16 mouse cellular contexts compared by ENCODE assay signal in genomic region chr6:133988011-133988410, GRCm38 (mm10). TPM values are rescaled to one million over a fixed set of nuclear protein-coding genes. Genes with fewer than 3 reads are reported as not detected.
DNase-seq lines count a peak whose midpoint lies in the region; ATAC-seq and TF ChIP-seq lines count a peak whose summit lies in the region.
"Had no signal": no experiment of that assay in that cellular context is flagged by ENCODE, and none has a peak within 500 bp of the region (broad histone marks: within the 10 kb centered on the region; RNA-seq: fewer than 3 reads in every experiment).

No protein-coding gene starts in this region.

- intact Hi-C loops in heart, adult 2 months (cut with DNase I), result no loop called here

- H3K79me2 ChIP-seq in heart, adult 2 months (replicated peaks; ENCODE audit: control insufficient read depth, insufficient read depth, low read length), result no peaks in the 10 kb centered on the region

- no peak for TF ChIP-seq EP300 in heart, adult 2 months (IDR thresholded peaks at IDR 0.05; ENCODE audit: insufficient read depth, low read depth, low read length)

- H3K9ac ChIP-seq in hindbrain, embryonic 14.5 days, result no peak overlapping the region
- H3K9ac ChIP-seq in lung, embryonic 14.5 days, result no peak overlapping the region
- H3K9ac ChIP-seq in heart, adult 2 months (ENCODE audit: low read depth, low read length), result no peak overlapping the region
- H3K9ac ChIP-seq: limb, embryonic 13.5 days; liver, embryonic 14.5 days had no signal

- peaks cover 37% of the 10 kb centered on the region for H3K4me1 ChIP-seq in hindbrain, embryonic 10.5 days (replicated peaks)
- H3K4me1 ChIP-seq in hindbrain, embryonic 14.5 days (replicated peaks; ENCODE audit: control insufficient read depth, insufficient read depth, low read length), result no peaks in the 10 kb centered on the region; the same call in 1 of the 2 replicates
- no peaks in the 10 kb centered on the region for H3K4me1 ChIP-seq in lung, embryonic 14.5 days (ENCODE audit: insufficient read depth)
- H3K4me1 ChIP-seq in heart, adult 2 months (ENCODE audit: control insufficient read depth, insufficient read depth, low read length), result peaks cover 2% of the 10 kb centered on the region; the same call in 1 of the 2 replicates
- H3K4me1 ChIP-seq: limb, embryonic 13.5 days had no signal

- TF ChIP-seq POLR2A in heart, adult 2 months (IDR thresholded peaks at IDR 0.05; ENCODE audit: insufficient read depth, low read depth, low read length), result no peak

- H3K27ac ChIP-seq in hindbrain, embryonic 10.5 days, result peak overlapping the region; percentile 35; the same call in 1 of the 2 replicates
- H3K27ac ChIP-seq in hindbrain, embryonic 14.5 days, result no peak overlapping the region
- no peak overlapping the region for H3K27ac ChIP-seq in lung, embryonic 14.5 days (ENCODE audit: low read depth)
- no peak overlapping the region for H3K27ac ChIP-seq in heart, adult 2 months
- H3K27ac ChIP-seq: heart, embryonic 10.5 days; kidney, postnatal 0 days; limb, embryonic 13.5 days; liver, embryonic 14.5 days had no signal

- ATAC-seq in hindbrain, embryonic 14.5 days (ENCODE audit: low FRiP score), result no peak
- ATAC-seq in lung, embryonic 14.5 days (ENCODE audit: insufficient read depth), result peak; percentile 54; the same call in 1 of the 2 replicates
- ATAC-seq: midbrain, embryonic 16.5 days had no signal

- TF ChIP-seq CTCF in lung, embryonic 14.5 days (IDR thresholded peaks at IDR 0.05; ENCODE audit: low read depth), result no peak
- TF ChIP-seq CTCF in heart, adult 2 months (IDR thresholded peaks at IDR 0.05), result no peak

- H3K4me3 ChIP-seq in hindbrain, embryonic 10.5 days, result no peak overlapping the region
- H3K4me3 ChIP-seq in hindbrain, embryonic 14.5 days (replicated peaks; ENCODE audit: low read length), result no peak overlapping the region
- H3K4me3 ChIP-seq in lung, embryonic 14.5 days (ENCODE audit: low read depth, low read length), result no peak overlapping the region
- no peak overlapping the region for H3K4me3 ChIP-seq in heart, adult 2 months
- H3K4me3 ChIP-seq: heart, embryonic 10.5 days; limb, embryonic 13.5 days had no signal

- H3K27me3 ChIP-seq in hindbrain, embryonic 10.5 days (ENCODE audit: insufficient read depth, poor library complexity, severe bottlenecking), result no peaks in the 10 kb centered on the region
- no peaks in the 10 kb centered on the region for H3K27me3 ChIP-seq in hindbrain, embryonic 14.5 days (ENCODE audit: control insufficient read depth, insufficient read depth, low read length)
- H3K27me3 ChIP-seq in lung, embryonic 14.5 days (ENCODE audit: insufficient read depth, low read length), result no peaks in the 10 kb centered on the region
- no peaks in the 10 kb centered on the region for H3K27me3 ChIP-seq in heart, adult 2 months (ENCODE audit: control insufficient read depth, insufficient read depth, low read length)
- H3K27me3 ChIP-seq: limb, embryonic 13.5 days had no signal

- 60% methylated on average over 9 of the region's 9 CpGs for WGBS in hindbrain, embryonic 10.5 days
- 48% methylated on average over 9 of the region's 9 CpGs for WGBS in hindbrain, embryonic 14.5 days
- WGBS in lung, embryonic 14.5 days, result 48% methylated on average over 9 of the region's 9 CpGs
- 76% methylated on average over 9 of the region's 9 CpGs for WGBS in heart, adult 2 months

- H3K4me2 ChIP-seq in hindbrain, embryonic 14.5 days (replicated peaks), result no peak overlapping the region
- H3K4me2 ChIP-seq in lung, embryonic 14.5 days, result no peak overlapping the region
- H3K4me2 ChIP-seq: limb, embryonic 13.5 days had no signal

- DNase-seq in hindbrain, embryonic 10.5 days (ENCODE audit: low spot score), result no peak
- DNase-seq in hindbrain, embryonic 14.5 days (ENCODE audit: low spot score), result no peak
- no peak for DNase-seq in lung, embryonic 14.5 days
- no peak for DNase-seq in lung, postnatal 25 days (ENCODE audit: low spot score)
- peak; percentile 31 for DNase-seq in R1 (ENCODE audit: low read depth, low spot score)
- DNase-seq in retina, embryonic 14.5 days (ENCODE audit: low spot score), result peak; percentile 15
- DNase-seq in heart, adult 2 months, result no peak
- DNase-seq: adrenal gland, postnatal 10 days; cerebellum, adult 18-20 months; lung, postnatal 10 days; thymus, postnatal 36 days had no signal

- no peaks in the 10 kb centered on the region for H3K9me3 ChIP-seq in hindbrain, embryonic 10.5 days
- no peaks in the 10 kb centered on the region for H3K9me3 ChIP-seq in hindbrain, embryonic 14.5 days (ENCODE audit: control insufficient read depth, low read length)
- no peaks in the 10 kb centered on the region for H3K9me3 ChIP-seq in lung, embryonic 14.5 days (ENCODE audit: low read depth, low read length)
- H3K9me3 ChIP-seq: heart, embryonic 10.5 days; limb, embryonic 13.5 days had no signal

- no peaks in the 10 kb centered on the region for H3K36me3 ChIP-seq in hindbrain, embryonic 10.5 days
- H3K36me3 ChIP-seq in hindbrain, embryonic 14.5 days (replicated peaks; ENCODE audit: control insufficient read depth, insufficient read depth), result no peaks in the 10 kb centered on the region
- H3K36me3 ChIP-seq in lung, embryonic 14.5 days (ENCODE audit: insufficient read depth), result no peaks in the 10 kb centered on the region
- H3K36me3 ChIP-seq in heart, adult 2 months (ENCODE audit: control insufficient read depth, insufficient read depth, low read length), result no peaks in the 10 kb centered on the region
- H3K36me3 ChIP-seq: heart, embryonic 10.5 days; limb, embryonic 13.5 days had no signal

RNA-seq across cellular contexts. Expression of gene Etv6, which starts 47.5 kb away (rescaled TPM):
- polyA plus RNA-seq in hindbrain, embryonic 10.5 days (2016; fragmentation: Nextera tagmentation; extraction: Ambion mirVana), result 12.1 and 14.6 TPM in 2 replicates
- 6.1 and 6.8 TPM in 2 replicates for polyA plus RNA-seq in hindbrain, embryonic 14.5 days (2014; fragmentation: Nextera tagmentation; extraction: Ambion mirVana)
- polyA plus RNA-seq in lung, embryonic 14.5 days (2014; fragmentation: Nextera tagmentation; extraction: Ambion mirVana), result 20.4 and 21.4 TPM in 2 replicates
- 10 to 100 TPM; 11.4 to 14.0 TPM for total RNA-seq in heart, adult 2 months (2021)
- 9.8 and 12.7 TPM in 2 replicates for polyA plus RNA-seq in heart, adult 2 months (2012; rRNA removed)

Comparison
In these comparisons a context has a peak if more than half of its experiments do, and no peak if none do; other contexts are left out.
1. DNase-seq: peak in R1 (single experiment) and retina, embryonic 14.5 days (single experiment); none in hindbrain, embryonic 10.5 days (single experiment), hindbrain, embryonic 14.5 days (single experiment), lung, embryonic 14.5 days (single experiment), lung, postnatal 25 days (single experiment) and heart, adult 2 months (0 of 2).